Mouse (Mus musculus): ENCODE measurements at regions not wholly inside any gene's neighbourhood (a gene's known extent, or its start where the extent isn't known, plus 50 kb on each side); places are given as distances from the start of the nearest gene placed in this dataset.
A peak's percentile ranks its signal among the peaks of the same experiment; 100 is the strongest.

DNA sequence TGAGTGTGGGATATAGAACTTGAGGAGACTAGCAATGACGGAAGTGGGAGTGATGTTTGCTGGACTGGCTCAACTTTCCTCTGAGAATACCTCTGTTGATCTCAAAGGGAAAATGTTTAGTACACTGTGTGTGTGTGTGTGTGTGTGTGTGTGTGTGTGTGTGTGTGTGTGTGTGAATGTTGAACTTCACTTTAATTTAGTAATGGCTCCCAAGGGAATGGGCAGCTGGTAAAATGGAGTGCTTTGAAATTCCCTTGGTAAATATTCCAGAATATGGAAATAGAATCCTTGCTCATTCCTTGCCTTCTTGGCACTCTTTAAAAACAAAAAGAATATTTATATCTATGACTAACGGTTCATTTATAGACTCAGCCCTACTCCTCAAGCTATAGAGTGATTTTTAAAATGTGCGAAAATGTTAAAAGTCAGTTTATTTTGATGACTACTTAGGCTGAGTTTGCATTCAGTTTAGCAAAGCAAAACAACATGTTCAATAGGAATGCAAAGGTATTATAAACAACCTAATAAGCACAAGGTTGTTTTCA is 287.6 kb upstream of the Pitrm1 start:
- DNase-seq: no peak

DNA sequence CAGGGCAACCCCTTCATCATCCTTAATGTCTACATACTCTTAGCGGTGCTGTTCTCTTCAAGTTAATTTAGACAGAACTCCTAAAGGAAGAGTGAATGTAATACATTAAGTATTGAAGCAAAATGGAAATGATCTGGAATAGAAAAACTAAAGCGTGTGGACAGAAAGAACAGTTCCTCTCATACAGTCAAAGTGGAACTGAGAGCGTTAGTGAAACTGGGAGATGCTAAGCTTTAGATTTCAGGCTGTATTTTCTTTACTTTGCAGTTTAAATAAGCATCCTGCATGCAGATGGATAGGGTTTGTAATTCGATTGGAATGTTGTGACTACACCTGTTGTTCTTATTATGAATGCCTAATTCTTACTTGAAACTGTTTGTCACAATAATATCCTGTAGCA is 286.5 kb upstream of the Pitrm1 start:
- DNase-seq: no peak

DNA sequence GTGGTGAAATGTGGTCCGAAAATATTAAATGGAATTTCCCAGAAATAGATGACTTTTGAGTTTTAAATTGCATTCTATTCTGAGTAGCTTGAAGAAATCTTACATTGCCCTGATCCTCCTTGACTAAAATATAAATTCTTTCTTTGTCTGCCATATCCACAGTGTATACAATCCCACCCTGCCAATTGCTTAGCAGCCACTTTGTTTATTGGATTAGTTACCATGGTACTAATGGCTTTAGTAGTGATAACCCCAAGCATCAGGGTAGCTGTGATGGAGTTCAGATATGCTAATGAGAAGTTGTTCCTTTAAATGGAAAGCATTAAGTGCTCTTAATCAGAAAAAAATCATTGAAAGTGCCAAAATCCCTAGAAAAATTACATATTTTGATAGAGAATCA is 277.4 kb upstream of the Pitrm1 start:
- DNase-seq: no peak

DNA sequence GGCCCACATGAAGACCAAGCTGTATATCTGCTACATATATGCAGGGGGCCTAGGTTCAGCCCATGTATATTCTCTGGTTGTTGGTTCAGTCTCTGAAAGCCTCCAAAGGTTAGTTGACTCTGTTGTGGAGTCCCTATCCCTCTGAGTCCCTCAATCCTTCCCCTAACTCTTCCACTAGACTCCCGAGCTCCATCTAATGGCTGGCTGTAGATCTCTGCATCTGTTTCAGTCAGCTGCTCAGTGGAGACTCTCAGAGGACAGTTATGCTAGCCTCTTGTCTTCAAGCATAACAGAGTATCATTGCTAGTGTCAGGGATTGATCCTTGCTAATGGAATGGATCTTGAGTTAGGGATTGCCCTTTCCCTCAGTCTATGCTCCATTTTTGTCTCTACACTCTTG is 275.0 kb upstream of the Pitrm1 start:
- no peak for DNase-seq

DNA sequence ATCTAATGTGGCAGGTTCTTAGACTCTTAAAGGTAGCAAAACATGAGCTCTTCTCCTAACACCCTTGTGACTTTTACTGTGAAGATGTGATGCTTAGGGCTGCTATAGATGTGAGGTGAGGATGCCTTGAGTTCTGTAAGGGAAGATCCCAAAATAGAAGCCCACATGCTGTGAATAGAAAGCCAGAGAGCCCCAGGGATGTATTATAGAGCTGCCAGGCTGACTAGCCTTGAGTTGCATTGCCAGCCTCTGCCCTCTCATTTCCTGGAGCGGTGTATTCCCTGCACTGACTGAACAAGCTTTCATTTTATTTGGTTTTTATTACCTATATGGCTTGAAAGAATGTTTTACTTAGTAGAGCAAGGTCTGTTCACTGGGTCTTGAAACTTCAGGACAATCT is 267.9 kb upstream of the Pitrm1 start:
- DNase-seq: no peak

DNA sequence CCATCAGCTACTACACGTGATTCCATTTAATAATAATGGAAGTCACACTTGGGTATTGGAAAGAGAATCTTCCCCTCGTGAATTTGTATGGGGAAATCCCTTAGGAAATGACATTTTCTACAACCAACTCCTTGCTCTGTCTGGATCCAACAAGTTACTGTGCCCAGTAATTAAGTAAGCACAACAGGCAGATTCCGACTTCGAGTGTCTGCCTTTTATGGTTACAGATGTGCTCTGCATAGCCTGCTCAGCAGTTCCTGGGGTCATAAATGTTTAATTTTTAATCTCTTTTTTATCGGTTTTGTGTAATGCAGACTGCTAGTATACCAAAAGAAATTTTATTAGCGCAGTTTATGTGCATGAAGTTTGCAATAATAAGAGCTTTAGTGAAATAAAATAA is 259.8 kb upstream of the Pitrm1 start:
- no peak for DNase-seq

DNA sequence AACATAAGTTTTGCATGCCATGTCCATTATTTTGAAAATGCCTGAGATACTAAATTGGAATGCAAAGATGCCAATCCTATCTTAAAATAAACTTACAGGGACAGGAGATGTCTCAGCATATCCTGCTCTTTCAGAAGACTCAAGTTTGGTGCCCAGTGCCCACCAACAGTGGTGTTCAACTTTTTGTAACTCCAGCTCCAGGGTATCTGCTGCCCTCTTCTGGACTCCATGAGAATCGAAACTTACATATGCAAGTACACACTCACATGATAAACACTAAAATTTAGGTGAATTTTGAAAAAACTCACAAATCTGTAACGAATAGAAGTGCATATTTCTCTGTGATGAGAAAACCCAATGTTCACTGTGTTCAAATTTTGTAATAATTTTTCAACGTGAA is 255.9 kb upstream of the Pitrm1 start:
- no peak for DNase-seq

DNA sequence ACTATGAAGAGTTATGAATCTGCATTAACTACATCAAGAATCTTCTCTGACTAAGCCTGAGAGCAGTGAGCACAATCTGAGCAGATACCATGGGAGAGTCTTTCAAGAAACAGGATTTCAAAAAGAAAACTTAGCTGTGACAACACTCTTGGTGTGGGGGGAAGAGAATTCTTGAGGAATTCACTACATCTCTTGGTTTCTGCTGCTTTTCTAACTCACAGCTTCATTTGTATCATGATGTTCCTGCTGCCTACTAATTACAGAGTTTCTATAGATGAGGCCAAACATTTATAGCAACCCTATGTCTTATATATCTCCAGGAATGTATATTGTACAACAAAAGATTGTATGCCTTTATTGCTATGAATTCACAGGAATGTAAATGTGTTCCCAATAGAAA is 242.2 kb upstream of the Pitrm1 start:
- no peak for DNase-seq

DNA sequence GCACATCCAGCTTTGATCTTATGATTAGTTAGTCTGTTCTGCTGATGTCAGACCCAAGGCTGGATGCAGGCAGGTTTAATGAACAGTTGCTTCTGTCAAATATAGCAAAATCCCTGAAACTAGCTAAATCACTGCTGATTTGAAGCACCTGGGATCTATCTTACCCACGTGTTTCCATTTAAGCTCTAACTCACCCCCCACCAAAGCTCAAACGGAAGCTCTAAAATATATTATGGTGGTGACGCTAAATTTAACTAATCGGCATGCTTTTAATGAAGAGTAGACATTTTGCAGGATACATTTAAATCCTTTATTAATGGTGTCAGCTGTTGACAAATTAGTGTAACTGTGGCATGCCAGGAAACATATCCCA is 241.3 kb upstream of the Pitrm1 start:
- no peak for DNase-seq

DNA sequence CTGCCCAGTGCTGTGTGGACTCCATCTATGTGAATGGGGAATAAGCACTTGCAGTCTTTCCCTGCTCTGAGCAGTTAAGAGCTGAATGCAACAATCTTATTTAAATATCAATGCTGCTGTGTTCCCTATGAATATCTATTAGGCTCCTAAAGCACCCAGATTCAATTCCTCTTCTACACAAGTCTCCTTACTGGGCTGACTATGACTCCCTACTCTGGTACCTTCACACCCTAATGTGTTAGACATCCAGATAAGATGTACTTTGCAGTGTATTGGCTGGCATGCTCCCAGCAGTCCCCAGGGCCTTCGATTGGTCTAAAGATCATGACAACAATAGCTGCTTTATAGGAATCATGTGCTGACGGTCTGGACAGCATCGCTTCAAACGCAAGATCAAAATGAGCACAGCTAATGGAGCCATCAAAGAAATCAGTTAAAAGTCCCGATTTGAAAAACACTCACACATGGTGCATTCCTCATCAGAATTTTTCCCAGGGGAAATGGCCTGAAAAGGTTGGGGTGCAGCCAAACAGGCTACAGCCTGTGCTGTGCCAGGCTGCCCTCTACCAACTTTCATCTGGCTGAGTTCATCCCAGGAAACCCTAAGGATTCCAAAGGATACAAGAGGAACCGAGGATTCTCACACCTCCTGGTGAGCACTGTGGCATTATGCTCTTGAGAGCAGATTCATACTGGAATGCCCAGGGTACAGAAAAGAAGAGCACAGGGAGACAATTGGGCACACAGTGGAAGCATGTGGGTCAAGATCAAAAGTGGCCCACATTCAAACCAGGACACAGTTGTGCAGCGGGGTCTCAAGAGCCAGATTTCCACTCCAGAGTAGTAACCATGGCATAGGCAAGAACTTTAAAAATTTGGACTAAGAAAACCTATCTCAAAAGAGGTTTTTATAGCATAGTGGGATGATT is 240.7 kb upstream of the Pitrm1 start:
- no peak for DNase-seq

DNA sequence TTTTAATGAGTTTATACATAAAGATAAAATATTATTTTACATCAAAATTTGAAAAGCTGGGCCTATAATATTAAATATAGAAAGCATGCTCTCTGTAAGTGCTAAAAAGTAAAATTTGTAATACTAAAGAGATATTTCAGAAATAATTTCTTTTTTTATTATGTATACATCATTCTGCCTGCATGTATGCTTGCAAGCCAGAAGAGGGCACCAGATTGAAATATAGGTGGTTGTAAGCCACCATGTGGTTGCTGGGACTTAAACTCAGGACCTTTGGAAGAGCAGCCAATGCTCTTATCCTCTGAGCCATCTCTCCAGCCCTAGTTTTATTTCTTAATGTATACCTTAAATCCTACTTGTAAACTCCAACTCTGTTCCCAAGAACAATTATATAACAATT is 231.7 kb upstream of the Pitrm1 start:
- no peak for DNase-seq

DNA sequence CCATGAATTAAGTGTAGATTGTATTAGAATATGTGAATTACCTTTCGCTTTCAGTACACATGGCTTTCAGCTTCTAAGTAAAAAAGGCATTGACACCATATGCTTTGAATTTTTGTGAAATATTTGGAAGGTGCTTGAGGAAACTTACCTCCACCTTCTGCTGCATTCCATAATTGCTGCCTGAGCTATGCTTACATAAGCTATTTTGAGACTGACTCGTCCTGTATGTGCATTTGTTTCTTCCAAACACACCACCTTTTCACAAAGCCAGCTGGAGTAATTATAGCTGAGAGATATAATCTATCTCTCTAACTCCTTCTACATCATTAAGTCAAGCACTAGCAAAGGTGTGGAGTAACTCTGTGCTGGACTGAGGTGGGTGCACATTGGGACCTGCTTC is 224.0 kb upstream of the Pitrm1 start:
- no peak for DNase-seq

DNA sequence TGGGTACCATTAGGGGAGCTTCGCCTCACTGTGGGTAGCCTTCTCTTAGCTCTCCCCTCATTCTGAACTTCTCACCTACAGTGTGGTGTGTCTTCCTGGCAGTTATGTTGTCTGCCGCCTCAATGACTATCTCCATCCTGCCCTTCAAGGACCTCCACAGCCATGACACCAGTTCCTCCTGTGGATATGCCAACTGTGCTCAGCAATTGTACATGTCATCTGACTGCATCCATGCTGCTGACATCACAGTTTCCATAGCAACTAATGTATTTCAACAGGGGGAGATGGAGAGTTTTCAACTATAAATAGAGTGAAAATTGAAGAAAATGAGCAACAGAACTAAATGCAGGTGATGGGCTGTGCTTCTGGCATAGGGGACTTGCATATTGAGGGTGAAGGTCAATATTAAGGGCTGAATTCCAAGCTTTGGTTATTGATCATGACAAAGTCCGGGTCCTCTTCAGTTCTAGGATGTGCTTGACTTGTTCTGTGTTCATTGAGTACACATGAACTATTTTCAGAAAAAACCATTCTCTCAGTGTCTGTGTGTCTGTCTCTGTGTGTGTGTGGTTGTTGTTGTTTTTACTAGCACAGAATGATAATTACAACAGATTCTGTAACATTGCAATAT is 217.5 kb upstream of the Pitrm1 start:
- no peak for DNase-seq

DNA sequence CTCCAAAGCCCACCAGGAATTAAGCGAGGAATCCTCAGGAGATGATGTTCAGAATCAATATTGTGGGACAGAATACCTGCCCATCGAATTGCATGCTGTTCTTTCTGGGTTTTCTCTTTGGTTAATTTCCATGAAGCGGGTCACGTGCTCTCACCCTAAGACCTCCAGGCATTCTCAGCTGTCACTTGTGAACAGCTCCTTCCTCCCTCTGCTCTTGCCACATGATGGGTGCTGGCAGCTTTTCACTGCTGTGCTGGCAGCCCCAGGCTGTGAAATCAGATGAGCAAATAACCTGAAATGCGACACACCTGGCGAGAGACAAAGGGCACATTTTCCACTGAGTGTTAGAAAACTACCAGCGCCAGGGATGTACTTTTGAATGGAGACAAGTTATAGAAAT is 207.8 kb upstream of the Pitrm1 start:
- DNase-seq: no peak

DNA sequence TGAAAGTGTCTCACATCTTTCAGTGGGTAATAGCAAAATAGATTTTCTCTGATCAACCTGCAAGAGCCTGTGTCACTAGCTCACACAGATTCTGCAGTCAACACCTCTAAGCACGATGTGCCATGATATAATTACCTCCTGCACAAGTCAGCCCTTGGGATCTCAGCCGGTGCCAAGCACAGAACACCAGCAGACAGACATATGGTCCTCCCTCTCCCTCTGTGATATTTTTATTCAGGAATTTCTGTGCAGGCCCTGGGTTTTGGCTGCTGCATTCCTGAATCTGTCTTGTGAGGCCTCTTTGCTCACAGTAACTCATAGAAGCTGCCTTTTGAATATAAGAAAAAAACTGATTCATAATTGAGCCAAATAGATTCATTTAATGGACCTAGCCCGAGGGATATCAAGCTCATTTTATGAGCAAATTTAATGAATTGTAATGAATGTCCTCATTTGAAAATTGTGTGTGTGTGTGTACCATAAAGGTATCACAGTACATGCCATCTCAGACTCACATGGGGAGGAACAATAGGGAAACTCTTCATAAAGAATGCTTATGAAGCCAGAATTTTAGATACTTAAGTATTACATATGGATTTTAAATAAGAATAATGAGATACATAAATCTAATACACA is 206.7 kb upstream of the Pitrm1 start:
- DNase-seq: peak; percentile 21

DNA sequence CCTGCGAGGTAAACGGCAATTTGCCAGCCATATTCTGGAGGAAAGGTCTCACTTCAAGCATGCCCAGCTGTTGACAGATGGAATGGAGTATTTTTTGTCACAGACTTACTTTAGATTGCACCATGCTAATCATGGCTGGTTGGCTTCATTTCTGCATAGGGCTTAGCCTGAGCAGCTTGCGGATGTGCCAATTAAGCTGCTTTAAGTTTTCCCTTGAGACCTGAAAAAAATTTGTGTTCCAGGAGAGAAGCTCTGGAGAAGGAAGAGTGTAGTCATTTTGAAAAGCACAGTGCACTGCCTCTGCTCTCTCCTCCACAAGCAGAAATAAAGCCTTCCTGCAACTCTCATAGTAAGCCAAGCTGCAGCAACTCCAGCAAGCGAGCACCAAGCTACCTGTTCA is 182.8 kb upstream of the Pitrm1 start:
- no peak for DNase-seq

DNA sequence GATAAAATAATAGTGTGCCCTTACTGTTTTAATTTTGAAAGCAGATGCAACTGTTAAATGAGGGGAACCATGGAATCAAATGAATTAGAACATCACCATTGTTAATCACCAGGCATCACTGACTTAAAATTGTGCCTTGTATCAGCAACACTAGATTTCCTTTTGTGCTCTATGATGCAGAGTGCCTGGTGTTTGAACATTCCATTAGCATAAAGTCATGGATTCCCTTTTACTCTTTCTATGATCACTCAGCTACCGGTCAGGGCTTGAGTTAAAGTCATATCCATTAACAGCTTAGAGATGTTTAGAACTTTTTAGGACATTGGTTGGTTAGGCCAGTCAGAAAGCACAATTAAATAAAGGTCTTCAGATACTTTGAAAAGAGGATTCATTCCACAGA is 180.3 kb upstream of the Pitrm1 start:
- no peak for DNase-seq

DNA sequence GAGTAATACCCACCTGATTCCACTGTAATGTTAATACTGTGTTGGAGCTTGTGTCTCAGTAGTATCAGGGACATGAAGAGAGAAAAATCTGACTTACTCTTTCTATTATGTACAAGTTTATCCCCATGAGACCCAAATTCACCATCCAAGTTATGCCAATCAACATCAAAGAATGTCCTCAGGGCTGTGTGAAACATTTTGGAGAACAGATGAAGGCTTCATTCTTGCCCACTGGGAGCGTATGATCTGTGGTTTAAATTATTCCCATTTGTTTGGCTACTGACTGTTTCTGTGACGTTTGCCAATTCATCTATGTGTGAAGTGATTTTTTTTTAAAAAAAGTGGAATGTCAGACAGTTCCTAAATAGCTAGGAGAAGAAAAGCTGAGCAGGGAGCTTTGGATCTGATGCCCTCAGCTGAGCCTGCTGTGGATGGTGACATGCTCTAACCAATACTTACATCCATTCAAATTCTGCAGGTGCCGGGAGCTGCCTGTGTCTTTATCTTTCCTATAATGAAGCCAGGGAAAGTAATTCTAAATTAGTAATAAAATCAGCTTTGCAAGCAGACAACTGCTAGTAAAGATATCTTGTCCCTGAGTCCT is 173.3 kb upstream of the Pitrm1 start:
- no peak for DNase-seq

DNA sequence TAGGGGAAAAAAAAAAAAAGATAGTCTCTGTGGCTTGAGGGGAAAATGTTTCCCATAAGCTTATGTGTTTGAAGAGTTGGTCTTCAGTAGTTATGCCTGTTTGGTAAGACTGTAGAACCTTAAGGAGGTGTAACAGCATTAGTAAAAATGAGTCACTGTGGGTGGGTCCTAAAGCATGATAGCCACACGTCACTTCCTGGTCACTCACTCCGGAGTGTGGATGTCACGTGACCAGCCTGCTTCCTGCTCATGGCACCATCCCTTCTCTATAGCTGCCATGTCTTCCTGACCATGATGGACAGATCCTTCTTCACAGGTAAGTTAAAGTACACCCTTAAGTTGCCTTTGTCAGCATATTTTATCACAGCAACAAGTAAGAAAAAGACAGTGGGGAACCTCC is 170.0 kb upstream of the Pitrm1 start:
- no peak for DNase-seq

DNA sequence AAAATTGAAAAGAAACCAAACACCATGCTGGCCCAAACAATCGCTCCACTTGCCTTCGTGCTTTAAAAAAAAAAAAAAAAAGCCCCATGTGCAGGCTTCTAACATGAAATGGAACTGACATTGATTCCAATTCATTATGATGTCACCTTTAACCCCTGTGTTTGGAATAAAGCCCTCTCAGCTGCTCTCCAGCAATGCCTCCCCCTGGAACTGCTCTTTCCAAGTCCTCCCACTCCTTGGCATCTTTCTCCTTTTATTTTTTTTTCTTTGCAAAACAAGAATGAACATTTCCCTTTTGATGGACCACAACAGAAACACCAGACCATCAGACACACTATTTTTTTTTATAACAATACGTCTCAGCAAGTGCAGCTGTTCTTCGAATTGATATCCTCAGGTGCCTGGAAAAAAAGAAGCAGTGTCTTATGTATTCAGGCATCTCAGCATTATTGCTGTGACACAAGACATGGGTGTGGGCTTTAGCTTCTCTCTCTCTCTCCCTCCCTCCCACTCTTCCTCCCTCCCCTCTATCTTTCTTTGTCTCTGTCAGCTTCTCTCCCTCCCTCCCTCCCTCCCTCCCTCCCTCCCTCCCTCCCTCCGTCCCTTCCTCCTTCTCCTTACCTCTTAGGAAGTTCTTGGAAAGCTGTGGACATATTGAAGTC is 152.3 kb upstream of the Pitrm1 start:
- no peak for DNase-seq

DNA sequence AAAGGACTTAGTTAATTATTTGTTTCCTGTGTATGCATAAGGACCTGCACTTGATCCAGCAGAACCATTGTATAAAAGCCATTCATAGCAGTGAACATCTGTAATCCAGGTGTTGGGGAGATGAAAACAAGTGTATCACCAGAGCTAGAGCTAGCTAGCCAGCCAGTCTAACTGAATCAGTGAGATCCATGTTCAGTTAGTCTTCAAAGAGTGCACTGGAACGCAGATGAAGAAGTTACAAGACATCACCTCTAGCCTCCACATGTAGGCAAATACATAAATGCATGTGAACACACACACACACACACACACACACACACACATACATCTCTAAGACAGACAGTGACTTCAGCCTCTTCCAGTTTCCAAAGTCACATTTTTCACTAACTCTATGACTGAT is 150.3 kb upstream of the Pitrm1 start:
- no peak for DNase-seq

DNA sequence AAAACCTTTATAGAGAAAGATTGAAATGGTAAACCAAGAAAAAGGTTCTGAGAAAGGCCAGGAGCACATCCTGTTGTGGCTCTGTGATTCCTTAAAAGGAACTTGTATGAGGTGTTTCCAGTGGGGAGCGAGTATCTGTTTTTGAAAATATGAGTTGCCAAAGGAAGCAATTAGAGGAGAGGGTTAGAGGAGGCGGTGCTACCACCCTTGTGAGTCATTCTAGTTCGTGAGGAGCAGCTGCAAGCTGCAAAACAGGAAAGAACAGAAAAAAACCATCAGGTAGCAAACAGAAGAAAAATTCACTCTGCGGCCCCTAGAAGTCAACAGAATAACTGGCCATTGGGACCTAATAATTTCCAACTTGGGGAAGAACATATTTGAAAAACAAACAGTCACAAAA is 116.1 kb upstream of the Pitrm1 start:
- no peak for DNase-seq

DNA sequence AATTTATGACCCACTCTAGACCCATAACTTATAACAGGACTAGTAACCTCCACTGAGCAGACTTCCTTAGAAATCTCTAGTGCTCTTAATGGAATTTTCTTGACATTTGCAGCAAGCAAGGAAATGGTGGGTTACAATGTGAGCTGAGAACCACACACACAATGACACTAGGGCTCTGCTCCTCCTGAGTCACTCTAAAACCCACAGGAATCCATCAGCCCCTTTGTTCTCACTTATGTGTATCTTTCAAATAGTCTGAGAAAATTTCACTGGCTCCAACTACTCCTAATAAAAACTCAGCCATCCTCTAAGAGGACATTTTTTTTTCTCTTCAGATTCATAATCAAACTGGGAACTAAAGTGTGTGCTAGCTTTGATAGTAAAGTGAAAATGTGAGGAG is 101.0 kb upstream of the Pitrm1 start:
- DNase-seq: no peak
